Mouse (Mus musculus): Measurements from ENCODE around the gene Klrb1a. TPM values are rescaled to one million over a fixed set of nuclear protein-coding genes. Genes with fewer than 3 reads are reported as not detected.
"Not testable (repeated sequence)": the region's sequence is repeated elsewhere in the genome, so short reads cannot be mapped to it uniquely, and the experiment has no call there.

Klrb1a gene
- polyA plus RNA-seq, 1 experiment from 2014 or later = not detected

- Histone ChIP-seq H3K4me1 (ENCODE audit: control insufficient read depth, insufficient read depth, low read length) (no peaks in the 10 kb centered on the region; the same call in 1 of the 2 replicates), H3K27ac (ENCODE audit: low read length) (no peak overlapping the region), H3K4me3 (replicated peaks; ENCODE audit: low read length) (no peak overlapping the region), H3K9ac (ENCODE audit: low read length) (no peak overlapping the region), H3K27me3 (ENCODE audit: control insufficient read depth, insufficient read depth, low read length) (no peaks in the 10 kb centered on the region), H3K9me3 (replicated peaks; ENCODE audit: control insufficient read depth, low read length) (no peaks in the 10 kb centered on the region), H3K36me3 (ENCODE audit: control insufficient read depth, insufficient read depth, low read length) (no peaks in the 10 kb centered on the region), H3K4me2 (ENCODE audit: low read depth, low read length) (no peak overlapping the region)
- 67% methylated on average over 2 of the region's 2 CpGs for WGBS
- ATAC-seq (ENCODE audit: insufficient read depth, low FRiP score) = no peak
Measured at GRCm38 (mm10) chr6:128643999-128644398, 20.7 kb upstream of the Klrb1a start.

- H3K4me1 ChIP-seq (ENCODE audit: control insufficient read depth, insufficient read depth, low read length) = no peaks in the 10 kb centered on the region
- no peaks in the 10 kb centered on the region for H3K9me3 ChIP-seq (replicated peaks; ENCODE audit: control insufficient read depth, low read length)
- no peak overlapping the region for H3K4me3 ChIP-seq (replicated peaks; ENCODE audit: low read length)
- no peaks in the 10 kb centered on the region for H3K36me3 ChIP-seq (ENCODE audit: control insufficient read depth, insufficient read depth, low read length)
- ATAC-seq (ENCODE audit: insufficient read depth, low FRiP score) = no peak
- no peak overlapping the region for H3K9ac ChIP-seq (ENCODE audit: low read length)
- no peak overlapping the region for H3K4me2 ChIP-seq (ENCODE audit: low read depth, low read length)
- no peak overlapping the region for H3K27ac ChIP-seq (ENCODE audit: low read length)
- WGBS = 67% methylated on average over 2 of the region's 2 CpGs
- H3K27me3 ChIP-seq (ENCODE audit: control insufficient read depth, insufficient read depth, low read length) = no peaks in the 10 kb centered on the region
Measured at GRCm38 (mm10) chr6:128641116-128641716, 17.9 kb upstream of the Klrb1a start.

- 83% methylated on average over 1 of the region's 1 CpGs for WGBS
- H3K9ac ChIP-seq (ENCODE audit: low read length) = no peak overlapping the region
- no peaks in the 10 kb centered on the region for H3K36me3 ChIP-seq (ENCODE audit: control insufficient read depth, insufficient read depth, low read length)
- H3K27me3 ChIP-seq (ENCODE audit: control insufficient read depth, insufficient read depth, low read length) = no peaks in the 10 kb centered on the region
- H3K27ac ChIP-seq (ENCODE audit: low read length) = no peak overlapping the region
- H3K9me3 ChIP-seq (replicated peaks; ENCODE audit: control insufficient read depth, low read length) = no peaks in the 10 kb centered on the region
- H3K4me1 ChIP-seq (ENCODE audit: control insufficient read depth, insufficient read depth, low read length) = no peaks in the 10 kb centered on the region
- no peak overlapping the region for H3K4me2 ChIP-seq (ENCODE audit: low read depth, low read length)
- no peak overlapping the region for H3K4me3 ChIP-seq (replicated peaks; ENCODE audit: low read length)
- no peak for ATAC-seq (ENCODE audit: insufficient read depth, low FRiP score)
Measured at GRCm38 (mm10) chr6:128640673-128641072, 17.3 kb upstream of the Klrb1a start.

GRCm38 (mm10) chr6:128630912-128631905, 7.9 kb upstream of the Klrb1a start:
- H3K27ac ChIP-seq (ENCODE audit: low read length); H3K9me3 ChIP-seq (replicated peaks; ENCODE audit: control insufficient read depth, low read length); H3K4me3 ChIP-seq (replicated peaks; ENCODE audit: low read length); H3K4me2 ChIP-seq (ENCODE audit: low read depth, low read length); ATAC-seq (ENCODE audit: insufficient read depth, low FRiP score); H3K27me3 ChIP-seq (ENCODE audit: control insufficient read depth, insufficient read depth, low read length); H3K9ac ChIP-seq (ENCODE audit: low read length); H3K36me3 ChIP-seq (ENCODE audit: control insufficient read depth, insufficient read depth, low read length); H3K4me1 ChIP-seq (ENCODE audit: control insufficient read depth, insufficient read depth, low read length): not testable (repeated sequence)
- WGBS = 48% methylated on average over 15 of the region's 15 CpGs

GRCm38 (mm10) chr6:128629771-128630739, 6.7 kb upstream of the Klrb1a start:
- H3K4me3 ChIP-seq (replicated peaks; ENCODE audit: low read length); H3K9ac ChIP-seq (ENCODE audit: low read length); H3K27me3 ChIP-seq (ENCODE audit: control insufficient read depth, insufficient read depth, low read length); H3K9me3 ChIP-seq (replicated peaks; ENCODE audit: control insufficient read depth, low read length); H3K27ac ChIP-seq (ENCODE audit: low read length); H3K36me3 ChIP-seq (ENCODE audit: control insufficient read depth, insufficient read depth, low read length); H3K4me1 ChIP-seq (ENCODE audit: control insufficient read depth, insufficient read depth, low read length); H3K4me2 ChIP-seq (ENCODE audit: low read depth, low read length): not testable (repeated sequence)
- 53% methylated on average over 12 of the region's 13 CpGs for WGBS
- ATAC-seq (ENCODE audit: insufficient read depth, low FRiP score) = peak; percentile 69

GRCm38 (mm10) chr6:128625246-128625645, 1.9 kb upstream of the Klrb1a start:
- H3K9me3 ChIP-seq (replicated peaks; ENCODE audit: control insufficient read depth, low read length); H3K4me2 ChIP-seq (ENCODE audit: low read depth, low read length); H3K4me3 ChIP-seq (replicated peaks; ENCODE audit: low read length); H3K9ac ChIP-seq (ENCODE audit: low read length); H3K36me3 ChIP-seq (ENCODE audit: control insufficient read depth, insufficient read depth, low read length); H3K27me3 ChIP-seq (ENCODE audit: control insufficient read depth, insufficient read depth, low read length); H3K4me1 ChIP-seq (ENCODE audit: control insufficient read depth, insufficient read depth, low read length); ATAC-seq (ENCODE audit: insufficient read depth, low FRiP score); H3K27ac ChIP-seq (ENCODE audit: low read length): not testable (repeated sequence)
- 83% methylated on average over 6 of the region's 6 CpGs for WGBS

GRCm38 (mm10) chr6:128624425-128624824, 1.1 kb upstream of the Klrb1a start:
- Histone ChIP-seq H3K9me3 (replicated peaks; ENCODE audit: control insufficient read depth, low read length) (no peaks in the 10 kb centered on the region), H3K9ac (ENCODE audit: low read length) (no peak overlapping the region), H3K36me3 (ENCODE audit: control insufficient read depth, insufficient read depth, low read length) (no peaks in the 10 kb centered on the region), H3K27ac (ENCODE audit: low read length) (no peak overlapping the region), H3K4me3 (replicated peaks; ENCODE audit: low read length) (no peak overlapping the region), H3K4me2 (ENCODE audit: low read depth, low read length) (no peak overlapping the region), H3K4me1 (ENCODE audit: control insufficient read depth, insufficient read depth, low read length) (no peaks in the 10 kb centered on the region), H3K27me3 (ENCODE audit: control insufficient read depth, insufficient read depth, low read length) (no peaks in the 10 kb centered on the region)
- ATAC-seq (ENCODE audit: insufficient read depth, low FRiP score) = no peak
- 78% methylated on average over 4 of the region's 4 CpGs for WGBS

- Histone ChIP-seq H3K27ac (ENCODE audit: low read length) (no peak overlapping the region), H3K4me1 (ENCODE audit: control insufficient read depth, insufficient read depth, low read length) (no peaks in the 10 kb centered on the region), H3K27me3 (ENCODE audit: control insufficient read depth, insufficient read depth, low read length) (no peaks in the 10 kb centered on the region), H3K4me3 (replicated peaks; ENCODE audit: low read length) (no peak overlapping the region), H3K36me3 (ENCODE audit: control insufficient read depth, insufficient read depth, low read length) (no peaks in the 10 kb centered on the region), H3K4me2 (ENCODE audit: low read depth, low read length) (no peak overlapping the region), H3K9ac (ENCODE audit: low read length) (no peak overlapping the region), H3K9me3 (replicated peaks; ENCODE audit: control insufficient read depth, low read length) (no peaks in the 10 kb centered on the region)
- WGBS = 77% methylated on average over 2 of the region's 2 CpGs
- ATAC-seq (ENCODE audit: insufficient read depth, low FRiP score) = no peak
Measured at GRCm38 (mm10) chr6:128622733-128623132, 600 bp downstream of the Klrb1a start.
